Mouse (Mus musculus) small intestine, adult 10 weeks (tissue): ENCODE data around the gene Olfr104-ps. TPM values are rescaled to one million over a fixed set of nuclear protein-coding genes. Genes with fewer than 3 reads are reported as not detected.

Source experiments
- polyA plus RNA-seq: library from polyadenylated mRNA; stranded (reverse); fragments of 350-450 nt; fragmentation: Illumina TruSeq; extraction: RNeasy Lipid Tissue Mini Kit (QIAGEN cat#74804); gene quantifications from one replicate; pipeline ENCODE4 v1.2.3, GENCODE M21; 2014; ENCODE audit warnings: low replicate concordance

Olfr104-ps gene
- not detected for polyA plus RNA-seq

GRCm38 (mm10) chr17:37359282-37359681 is at the start of gene Olfr104-ps:
Olfr104-ps (plus strand) TSS chr17:37359582.

GRCm38 (mm10) chr17:37316954-37317353 is 42.4 kb upstream of the Olfr104-ps start, which contains the start of gene Olfr102:
Olfr102 (minus strand) TSS chr17:37317054.

GRCm38 (mm10) chr17:37339598-37339997 is 19.8 kb upstream of the Olfr104-ps start, which contains the start of gene Olfr103:
Olfr103 (minus strand) TSS chr17:37339698.

GRCm38 (mm10) chr17:37378733-37379132 is 19.4 kb downstream of the Olfr104-ps start, which contains the start of gene Olfr105-ps:
Olfr105-ps (plus strand) TSS chr17:37379033.

GRCm38 (mm10) chr17:37390093-37390492 is 30.7 kb downstream of the Olfr104-ps start, which contains the start of gene Olfr106-ps:
Olfr106-ps (plus strand) TSS chr17:37390393.

GRCm38 (mm10) chr17:37398926-37399325 is 39.5 kb downstream of the Olfr104-ps start, which contains the start of gene Olfr107:
Olfr107 (plus strand) TSS chr17:37399226.

Other genes with a start within 250 kb of the Olfr104-ps start
- not detected for gene Olfr92, start 239.5 kb upstream of the Olfr104-ps start, polyA plus RNA-seq
- not detected for gene Olfr93, start 198.1 kb upstream of the Olfr104-ps start, polyA plus RNA-seq
- 7.5 TPM for gene Ubd, start 165.7 kb upstream of the Olfr104-ps start, polyA plus RNA-seq
- gene Olfr94, start 158.6 kb upstream of the Olfr104-ps start, polyA plus RNA-seq = not detected
- not detected for gene Olfr95, start 146.5 kb upstream of the Olfr104-ps start, polyA plus RNA-seq
- gene Olfr96, start 139.4 kb upstream of the Olfr104-ps start, polyA plus RNA-seq = not detected
- gene Olfr97, start 122.3 kb upstream of the Olfr104-ps start, polyA plus RNA-seq = not detected
- gene Olfr98, start 95.8 kb upstream of the Olfr104-ps start, polyA plus RNA-seq = not detected
- 1.0 TPM for gene H2-M3, start 89.4 kb upstream of the Olfr104-ps start, polyA plus RNA-seq
- gene Olfr99, start 76.1 kb upstream of the Olfr104-ps start, polyA plus RNA-seq = not detected
- gene Olfr101, start 55.3 kb upstream of the Olfr104-ps start, polyA plus RNA-seq = not detected
- not detected for gene Olfr102, start 42.5 kb upstream of the Olfr104-ps start, polyA plus RNA-seq
- not detected for gene Olfr103, start 19.9 kb upstream of the Olfr104-ps start, polyA plus RNA-seq
- not detected for gene Olfr105-ps, start 19.5 kb downstream of the Olfr104-ps start, polyA plus RNA-seq
- not detected for gene Olfr106-ps, start 30.8 kb downstream of the Olfr104-ps start, polyA plus RNA-seq
- not detected for gene Olfr107, start 39.6 kb downstream of the Olfr104-ps start, polyA plus RNA-seq
- not detected for gene Olfr108, start 85.9 kb downstream of the Olfr104-ps start, polyA plus RNA-seq
- not detected for gene Olfr109, start 99.3 kb downstream of the Olfr104-ps start, polyA plus RNA-seq
- gene H2-M2, start 124.0 kb downstream of the Olfr104-ps start, polyA plus RNA-seq = 4.4 TPM
- gene Olfr110, start 132.9 kb downstream of the Olfr104-ps start, polyA plus RNA-seq = not detected
- 0.45 TPM for gene Olfr111, start 148.4 kb downstream of the Olfr104-ps start, polyA plus RNA-seq
- not detected for gene Olfr112, start 209.9 kb downstream of the Olfr104-ps start, polyA plus RNA-seq
- gene Olfr113, start 218.1 kb downstream of the Olfr104-ps start, polyA plus RNA-seq = not detected
- not detected for gene Olfr114, start 233.2 kb downstream of the Olfr104-ps start, polyA plus RNA-seq